Mouse (Mus musculus) ovary, postnatal 36 days (tissue): ENCODE data around the gene Eno3.

ENCODE experiments used
- DNase-seq: peaks from one replicate; pipeline ENCODE4 v3.0.0; 2022; ENCODE audit warnings: low spot score, mixed read lengths

The Eno3 gene

GRCm38 (mm10) chr11:70656964-70657363 lies at the start of gene Eno3:
Eno3 (plus strand) TSS chr11:70657202.
- DNase-seq, result no peak

GRCm38 (mm10) chr11:70607611-70608010 lies 49.4 kb upstream of the Eno3 start:
- no peak for DNase-seq

GRCm38 (mm10) chr11:70608381-70609066 lies 48.5 kb upstream of the Eno3 start:
- DNase-seq, result peak; percentile 32

- DNase-seq, result no peak
These were observed 46.2 kb upstream of the Eno3 start for GRCm38 (mm10) chr11:70610752-70611151.

- DNase-seq, result no peak
These were observed 44.5 kb upstream of the Eno3 start for GRCm38 (mm10) chr11:70612505-70612904.

GRCm38 (mm10) chr11:70615074-70615473 lies 41.9 kb upstream of the Eno3 start:
- peak; percentile 67 for DNase-seq

- no peak for DNase-seq
These were observed 41.4 kb upstream of the Eno3 start, which contains the start of gene 4930544D05Rik for GRCm38 (mm10) chr11:70615516-70616093. 4930544D05Rik (plus strand) TSS chr11:70615848.

- no peak for DNase-seq
These were observed 37.9 kb upstream of the Eno3 start, which contains the start of gene Chrne for GRCm38 (mm10) chr11:70619101-70619500. Chrne (minus strand) TSS chr11:70619216.

- no peak for DNase-seq
These were observed 34.8 kb upstream of the Eno3 start for GRCm38 (mm10) chr11:70621972-70622814.

- DNase-seq, result no peak
These were observed 33.8 kb upstream of the Eno3 start for GRCm38 (mm10) chr11:70623053-70623742.

GRCm38 (mm10) chr11:70625473-70625872 lies 31.5 kb upstream of the Eno3 start:
- DNase-seq, result no peak

GRCm38 (mm10) chr11:70626877-70627276 lies 30.1 kb upstream of the Eno3 start:
- DNase-seq, result no peak

- DNase-seq, result no peak
These were observed 28.6 kb upstream of the Eno3 start for GRCm38 (mm10) chr11:70628431-70628830.

- DNase-seq, result no peak
These were observed 27.4 kb upstream of the Eno3 start for GRCm38 (mm10) chr11:70629557-70629956.

- no peak for DNase-seq
These were observed 26.9 kb upstream of the Eno3 start for GRCm38 (mm10) chr11:70630129-70630528.

- no peak for DNase-seq
These were observed 21.4 kb upstream of the Eno3 start for GRCm38 (mm10) chr11:70635601-70636000.

- DNase-seq, result no peak
These were observed 19.2 kb upstream of the Eno3 start for GRCm38 (mm10) chr11:70637764-70638163.

GRCm38 (mm10) chr11:70638293-70638692 lies 18.7 kb upstream of the Eno3 start:
- DNase-seq, result no peak

- DNase-seq, result no peak
These were observed 18.2 kb upstream of the Eno3 start, which contains the start of gene Gp1ba for GRCm38 (mm10) chr11:70638714-70639278. Gp1ba (plus strand) TSS chr11:70639122.

GRCm38 (mm10) chr11:70639976-70640375 lies 17.0 kb upstream of the Eno3 start:
- DNase-seq, result no peak

- no peak for DNase-seq
These were observed 15.8 kb upstream of the Eno3 start for GRCm38 (mm10) chr11:70641241-70641640.

- no peak for DNase-seq
These were observed 14.0 kb upstream of the Eno3 start for GRCm38 (mm10) chr11:70643051-70643450.
